Mouse (Mus musculus): ENCODE results near the gene Olfr1513. TPM values are rescaled to one million over a fixed set of nuclear protein-coding genes. Genes with fewer than 3 reads are reported as not detected.

Olfr1513 gene
- polyA plus RNA-seq, 1 experiment from 2014 or later, result not detected

Other genes starting within 250 kb of the Olfr1513 start
- 39.5 and 57.3 TPM in 2 replicates for gene Rpgrip1, start 245.7 kb downstream of the Olfr1513 start, polyA plus RNA-seq (2014; fragmentation: Nextera tagmentation; extraction: Ambion mirVana)
- 58.7 and 74.9 TPM in 2 replicates for gene Supt16, start 159.0 kb downstream of the Olfr1513 start, polyA plus RNA-seq (2014; fragmentation: Nextera tagmentation; extraction: Ambion mirVana)
- 47.5 and 53.4 TPM in 2 replicates for gene Chd8, start 98.6 kb downstream of the Olfr1513 start, polyA plus RNA-seq (2014; fragmentation: Nextera tagmentation; extraction: Ambion mirVana)
- 52.6 and 56.1 TPM in 2 replicates for gene Tox4, start 77.3 kb downstream of the Olfr1513 start, polyA plus RNA-seq (2014; fragmentation: Nextera tagmentation; extraction: Ambion mirVana)
- gene Rab2b, start 76.9 kb downstream of the Olfr1513 start, polyA plus RNA-seq (2014; fragmentation: Nextera tagmentation; extraction: Ambion mirVana), result 60.4 and 65.7 TPM in 2 replicates
- 39.8 and 42.8 TPM in 2 replicates for gene Mettl3, start 51.3 kb downstream of the Olfr1513 start, polyA plus RNA-seq (2014; fragmentation: Nextera tagmentation; extraction: Ambion mirVana)
- 40.1 and 55.6 TPM in 2 replicates for gene Sall2, start 27.6 kb downstream of the Olfr1513 start, polyA plus RNA-seq (2014; fragmentation: Nextera tagmentation; extraction: Ambion mirVana)
- not detected in 2 replicates for gene Olfr1512, start 22.8 kb upstream of the Olfr1513 start, polyA plus RNA-seq (2014; fragmentation: Nextera tagmentation; extraction: Ambion mirVana)
- gene Olfr1511, start 41.0 kb upstream of the Olfr1513 start, polyA plus RNA-seq (2014; fragmentation: Nextera tagmentation; extraction: Ambion mirVana), result 0.15 TPM in 1 of 2 replicates, not detected in the other
- not detected in 2 replicates for gene Olfr1510, start 58.0 kb upstream of the Olfr1513 start, polyA plus RNA-seq (2014; fragmentation: Nextera tagmentation; extraction: Ambion mirVana)
- gene Olfr1509, start 86.6 kb upstream of the Olfr1513 start, polyA plus RNA-seq (2014; fragmentation: Nextera tagmentation; extraction: Ambion mirVana), result not detected in 2 replicates
- gene Olfr1508, start 111.1 kb upstream of the Olfr1513 start, polyA plus RNA-seq (2014; fragmentation: Nextera tagmentation; extraction: Ambion mirVana), result not detected in 2 replicates
- not detected in 2 replicates for gene Olfr1507, start 139.3 kb upstream of the Olfr1513 start, polyA plus RNA-seq (2014; fragmentation: Nextera tagmentation; extraction: Ambion mirVana)

All from midbrain, embryonic 14.5 days (tissue).